Mouse (Mus musculus) heart, embryonic 14.5 days (tissue): ENCODE results near the gene Gm18596. TPM values are rescaled to one million over a fixed set of nuclear protein-coding genes. Genes with fewer than 3 reads are reported as not detected.
"Not testable (repeated sequence)": the region's sequence is repeated elsewhere in the genome, so short reads cannot be mapped to it uniquely, and the experiment has no call there.

Experiments
- ATAC-seq: fragments of 200-750 bp; cut with Nextera tagmentation; 2 replicates; pipeline ENCODE4 v1.8.0; 2017; ENCODE audit warnings: low read depth, moderate TSS enrichment; ENCODE audit not compliant: insufficient number of reproducible peaks, insufficient read depth, low FRiP score
- H3K27ac ChIP-seq, 2 experiments: fragments of 200-500 bp in 1 of 2; fragments of 300-500 bp in 1 of 2; sonication (generic) in 1 of 2; replicated peaks in 1 of 2; 2 replicates each; pipeline ENCODE4 v1.5.1; 2012 to 2014; ENCODE audit warnings: low read depth in 2 of 2, low read length in 2 of 2, control low read depth in 1 of 2, mild to moderate bottlenecking in 1 of 2, mixed read lengths in 1 of 2; ENCODE audit not compliant: control insufficient read depth in 1 of 2, insufficient read depth in 1 of 2
- H3K27me3 ChIP-seq: fragments of 300-500 bp; sonication (generic); 2 replicates; pipeline ENCODE4 v1.6.1; 2014; ENCODE audit warnings: mild to moderate bottlenecking, low read length, control low read depth; ENCODE audit not compliant: control insufficient read depth, insufficient read depth
- H3K36me3 ChIP-seq: fragments of 300-500 bp; sonication (generic); 2 replicates; pipeline ENCODE4 v1.6.1; 2014; ENCODE audit warnings: mild to moderate bottlenecking, control low read depth, low read length, mixed read lengths; ENCODE audit not compliant: control insufficient read depth, insufficient read depth
- H3K4me1 ChIP-seq, 2 experiments: fragments of 200-500 bp in 1 of 2; fragments of 300-500 bp in 1 of 2; sonication (generic) in 1 of 2; 2 replicates each; pipeline ENCODE4 v1.6.1; 2012 to 2014; ENCODE audit warnings: low read length in 2 of 2, control low read depth in 1 of 2, mixed read lengths in 1 of 2; ENCODE audit not compliant: control insufficient read depth in 2 of 2, insufficient read depth in 2 of 2
- H3K4me2 ChIP-seq: fragments of 300-500 bp; sonication (generic); 2 replicates; pipeline ENCODE4 v1.6.1; 2014; ENCODE audit warnings: mild to moderate bottlenecking, low read length
- H3K4me3 ChIP-seq, 2 experiments: fragments of 200-500 bp in 1 of 2; fragments of 300-500 bp in 1 of 2; sonication (generic) in 1 of 2; 2 replicates each; pipeline ENCODE4 v1.5.1; 2012 to 2014; ENCODE audit warnings: low read length in 2 of 2, mild to moderate bottlenecking in 2 of 2, control low read depth in 1 of 2, low read depth in 1 of 2, moderate library complexity in 1 of 2; ENCODE audit not compliant: control insufficient read depth in 1 of 2, insufficient read depth in 1 of 2
- H3K9ac ChIP-seq: fragments of 300-500 bp; sonication (generic); 2 replicates; pipeline ENCODE4 v1.6.1; 2014; ENCODE audit warnings: mild to moderate bottlenecking, low read length
- H3K9me3 ChIP-seq: fragments of 300-500 bp; sonication (generic); 2 replicates; pipeline ENCODE4 v1.6.1; 2016; ENCODE audit warnings: low read length, control low read depth; ENCODE audit not compliant: control insufficient read depth
- WGBS: fragments of 180-500 bp; shearing (Covaris S2); extraction: QIAGEN DNeasy Blood & Tissue Kit; methylation state at CpG from one replicate; pipeline ENCODE4 v1.1.7; 2014; 5-methylcytosine and 5-hydroxymethylcytosine counted together
- polyA plus RNA-seq: library from polyadenylated mRNA; unstranded; fragments of >200 nt; fragmentation: Nextera tagmentation; extraction: Ambion mirVana; gene quantifications from 2 replicates; pipeline ENCODE4 v1.2.1, GENCODE M21; 2014

The Gm18596 gene
- polyA plus RNA-seq, result not detected in 2 replicates

DNA sequence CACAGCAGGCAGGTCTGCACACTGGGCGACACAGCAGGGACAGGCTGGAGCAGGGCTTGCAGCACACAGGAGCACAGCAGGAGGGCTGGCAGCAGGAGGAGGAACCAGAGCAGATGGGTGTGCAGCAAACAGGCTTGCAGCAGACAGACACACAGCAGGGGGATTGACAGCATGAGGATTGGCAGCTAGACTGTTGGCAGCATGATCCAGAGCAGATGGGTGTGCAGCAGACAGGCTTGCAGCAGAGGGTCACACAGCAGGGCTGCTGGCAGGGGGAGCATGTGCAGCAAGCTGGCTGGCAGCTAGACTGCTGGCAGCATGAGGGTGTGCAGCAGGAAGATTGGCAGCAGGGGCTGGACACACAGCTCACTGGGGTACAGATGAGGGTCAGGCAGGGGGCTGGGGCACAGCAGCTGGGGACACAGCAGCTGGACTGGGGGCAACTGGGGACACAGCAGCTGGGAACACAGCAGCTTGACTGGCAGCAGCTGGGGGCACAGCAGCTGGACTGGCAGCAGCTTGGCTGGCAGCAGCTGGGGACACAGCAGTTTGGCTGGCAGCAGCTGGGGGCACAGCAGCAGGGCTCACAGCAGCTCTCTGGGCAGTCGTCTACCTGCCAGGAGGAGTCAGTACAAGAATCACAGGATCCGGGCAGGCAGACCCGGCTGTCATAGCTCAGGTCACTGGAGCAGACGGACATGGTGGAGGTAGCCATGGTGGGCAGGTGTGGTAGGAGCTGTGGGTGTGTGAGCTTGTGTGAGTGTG, at the start of gene Gm18596:
Gm18596 (minus strand) TSS at position 715 of the 765 bp plus-strand sequence.
- not testable (repeated sequence) for H3K27ac ChIP-seq, H3K4me3 ChIP-seq, H3K36me3 ChIP-seq, H3K9ac ChIP-seq, H3K4me2 ChIP-seq, H3K4me1 ChIP-seq, ATAC-seq, H3K27me3 ChIP-seq, H3K9me3 ChIP-seq
- WGBS, result 50% methylated on average over 4 of the region's 5 CpGs

DNA sequence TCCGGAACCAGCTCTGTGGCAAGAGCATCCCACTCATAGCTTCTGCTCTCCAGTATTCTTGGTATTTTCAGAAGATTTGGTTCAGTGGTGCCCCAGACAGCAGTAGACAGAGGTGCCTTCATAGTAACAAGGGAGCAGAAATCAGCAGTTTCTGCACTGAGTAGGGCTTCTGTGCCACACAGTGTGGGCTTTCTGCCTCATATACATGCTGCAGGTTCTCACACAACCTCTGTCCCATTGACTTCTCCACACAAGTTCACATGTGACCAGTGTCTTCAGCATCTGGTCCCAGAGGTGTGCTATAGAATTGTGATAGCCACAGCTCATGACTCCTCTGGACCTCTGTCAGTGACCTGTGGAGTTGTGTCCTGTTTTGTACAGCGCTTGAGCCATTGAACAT, 46.2 kb upstream of the Gm18596 start:
- 69% methylated on average over 2 of the region's 2 CpGs for WGBS

DNA sequence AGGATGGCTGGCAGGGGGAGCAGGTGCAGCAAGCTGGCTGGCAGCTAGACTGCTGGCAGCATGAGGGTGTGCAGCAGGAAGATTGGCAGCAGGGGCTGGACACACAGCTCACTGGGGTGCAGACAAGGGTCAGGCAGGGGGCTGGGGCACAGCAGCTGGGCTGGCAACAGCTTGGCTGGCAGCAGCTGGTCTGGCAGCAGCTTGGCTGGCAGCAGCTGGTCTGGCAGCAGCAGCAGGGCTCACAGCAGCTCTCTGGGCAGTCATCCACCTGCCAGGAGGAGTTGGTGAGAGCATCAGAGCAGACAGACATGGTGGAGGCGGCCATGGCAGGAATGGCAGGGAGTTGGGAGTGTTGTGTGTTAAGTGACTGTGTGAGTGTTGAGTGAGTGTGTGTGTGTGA, 45.4 kb upstream of the Gm18596 start, which contains the start of gene Gm7137:
Gm7137 (minus strand) TSS at position 325 of the 400 bp plus-strand sequence.
- not testable (repeated sequence) for H3K27ac ChIP-seq, H3K36me3 ChIP-seq, H3K4me2 ChIP-seq, ATAC-seq, H3K4me1 ChIP-seq, H3K9ac ChIP-seq, H3K9me3 ChIP-seq, H3K4me3 ChIP-seq, H3K27me3 ChIP-seq
- 20% methylated on average over 1 of the region's 1 CpGs for WGBS

More for the DNA sequence above, 46.2 kb upstream of the Gm18596 start:
- Histone ChIP-seq H3K4me1 (no peaks in the 10 kb centered on the region), H3K36me3 (no peaks in the 10 kb centered on the region), H3K4me3 (no peak overlapping the region), H3K9me3 (no peaks in the 10 kb centered on the region), H3K4me2 (no peak overlapping the region), H3K9ac (no peak overlapping the region), H3K27ac (no peak overlapping the region), H3K27me3 (no peaks in the 10 kb centered on the region)
- ATAC-seq, result no peak

DNA sequence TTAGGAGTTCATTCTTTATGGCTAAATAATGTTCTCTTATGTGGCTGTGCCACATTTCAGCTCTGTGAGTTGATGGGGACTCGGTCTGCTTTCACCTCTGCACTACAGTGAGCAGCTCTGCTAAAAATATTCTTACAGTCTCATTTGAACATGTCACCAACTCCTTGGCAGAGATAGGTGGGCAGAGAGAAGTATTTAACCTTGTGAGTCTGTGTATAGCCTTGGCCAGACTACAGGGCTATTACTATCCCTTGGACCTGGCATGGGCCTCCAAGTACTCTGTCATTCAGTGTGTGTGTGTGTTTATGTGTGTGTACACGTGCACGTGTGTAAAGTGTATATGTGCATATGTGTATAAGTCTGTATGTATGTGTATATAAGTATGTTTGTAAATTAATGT, 41.0 kb upstream of the Gm18596 start:
- H3K36me3 ChIP-seq, result not testable (repeated sequence)

DNA sequence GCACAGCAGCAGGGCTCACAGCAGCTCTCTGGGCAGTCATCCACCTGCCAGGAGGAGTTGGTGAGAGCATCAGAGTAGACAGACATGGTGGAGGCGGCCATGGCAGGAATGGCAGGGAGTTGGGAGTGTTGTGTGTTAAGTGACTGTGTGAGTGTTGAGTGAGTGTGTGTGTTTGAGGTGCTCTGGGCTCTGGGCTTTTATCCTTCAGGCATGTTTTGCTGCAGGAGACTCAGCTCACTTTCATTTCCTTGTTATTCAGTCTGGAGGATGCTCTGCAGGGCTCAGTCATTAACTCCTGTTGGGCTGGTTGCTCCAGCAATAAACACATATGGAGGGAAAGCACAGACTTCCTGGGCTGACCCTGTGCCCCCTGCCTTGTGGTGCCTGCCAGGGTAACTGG, 40.0 kb upstream of the Gm18596 start, which contains the start of gene Gm3250:
Gm3250 (minus strand) TSS at position 101 of the 400 bp plus-strand sequence.
- not testable (repeated sequence) for H3K27ac ChIP-seq, H3K9ac ChIP-seq, ATAC-seq, H3K4me2 ChIP-seq, H3K27me3 ChIP-seq, H3K4me3 ChIP-seq, H3K4me1 ChIP-seq, H3K36me3 ChIP-seq, H3K9me3 ChIP-seq
- WGBS, result no CpG with 5 or more reads among the region's 1 CpGs

More for the DNA sequence above, 41.0 kb upstream of the Gm18596 start:
- H3K27ac ChIP-seq, H3K9ac ChIP-seq, H3K4me1 ChIP-seq, H3K9me3 ChIP-seq, H3K4me2 ChIP-seq, H3K4me3 ChIP-seq, H3K27me3 ChIP-seq, ATAC-seq: not testable (repeated sequence)
- WGBS, result 21% methylated on average over 1 of the region's 3 CpGs

DNA sequence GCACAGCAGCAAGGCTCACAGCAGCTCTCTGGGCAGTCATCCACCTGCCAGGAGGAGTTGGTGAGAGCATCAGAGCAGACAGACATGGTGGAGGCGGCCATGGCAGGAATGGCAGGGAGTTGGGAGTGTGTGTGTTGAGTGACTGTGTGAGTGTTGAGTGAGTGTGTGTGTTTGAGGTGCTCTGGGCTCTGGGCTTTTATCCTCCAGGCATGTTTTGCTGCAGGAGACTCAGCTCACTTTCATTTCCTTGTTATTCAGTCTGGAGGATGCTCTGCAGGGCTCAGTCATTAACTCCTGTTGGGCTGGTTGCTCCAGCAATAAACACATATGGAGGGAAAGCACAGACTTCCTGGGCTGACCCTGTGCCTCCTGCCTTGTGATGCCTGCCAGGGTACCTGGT, 34.4 kb upstream of the Gm18596 start, which contains the start of gene Gm7138:
Gm7138 (minus strand) TSS at position 101 of the 400 bp plus-strand sequence.
- H3K4me1 ChIP-seq, H3K4me3 ChIP-seq, H3K9ac ChIP-seq, H3K9me3 ChIP-seq, H3K36me3 ChIP-seq, H3K4me2 ChIP-seq, H3K27me3 ChIP-seq, ATAC-seq, H3K27ac ChIP-seq: not testable (repeated sequence)
- 50% methylated on average over 1 of the region's 1 CpGs for WGBS

DNA sequence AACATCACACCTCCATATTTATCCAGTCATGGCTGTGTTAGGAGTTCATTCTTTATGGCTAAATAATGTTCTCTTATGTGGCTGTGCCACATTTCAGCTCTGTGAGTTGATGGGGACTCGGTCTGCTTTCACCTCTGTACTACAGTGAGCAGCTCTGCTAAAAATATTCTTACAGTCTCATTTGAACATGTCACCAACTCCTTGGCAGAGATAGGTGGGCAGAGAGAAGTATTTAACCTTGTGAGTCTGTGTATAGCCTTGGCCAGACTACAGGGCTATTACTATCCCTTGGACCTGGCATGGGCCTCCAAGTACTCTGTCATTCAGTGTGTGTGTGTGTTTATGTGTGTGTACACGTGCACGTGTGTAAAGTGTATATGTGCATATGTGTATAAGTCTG, 29.7 kb upstream of the Gm18596 start:
- not testable (repeated sequence) for H3K27ac ChIP-seq, H3K9me3 ChIP-seq, H3K9ac ChIP-seq, H3K36me3 ChIP-seq, H3K4me3 ChIP-seq, H3K27me3 ChIP-seq, H3K4me2 ChIP-seq, ATAC-seq, H3K4me1 ChIP-seq
- WGBS, result 30% methylated on average over 1 of the region's 3 CpGs

DNA sequence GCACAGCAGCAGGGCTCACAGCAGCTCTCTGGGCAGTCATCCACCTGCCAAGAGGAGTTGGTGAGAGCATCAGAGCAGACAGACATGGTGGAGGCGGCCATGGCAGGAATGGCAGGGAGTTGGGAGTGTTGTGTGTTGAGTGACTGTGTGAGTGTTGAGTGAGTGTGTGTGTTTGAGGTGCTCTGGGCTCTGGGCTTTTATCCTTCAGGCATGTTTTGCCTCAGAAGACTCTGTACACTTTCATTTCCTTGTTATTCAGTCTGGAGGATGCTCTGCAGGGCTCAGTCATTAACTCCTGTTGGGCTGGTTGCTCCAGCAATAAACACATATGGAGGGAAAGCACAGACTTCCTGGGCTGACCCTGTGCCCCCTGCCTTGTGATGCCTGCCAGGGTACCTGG, 28.8 kb upstream of the Gm18596 start, which contains the start of gene Gm3238:
Gm3238 (minus strand) TSS at position 101 of the 400 bp plus-strand sequence.
- H3K27me3 ChIP-seq, H3K9ac ChIP-seq, H3K4me1 ChIP-seq, H3K4me3 ChIP-seq, H3K27ac ChIP-seq, H3K36me3 ChIP-seq, ATAC-seq, H3K9me3 ChIP-seq, H3K4me2 ChIP-seq: not testable (repeated sequence)
- WGBS, result 67% methylated on average over 1 of the region's 1 CpGs
